ENCODE assay signal across 1 mouse cellular context in the genomic region with DNA sequence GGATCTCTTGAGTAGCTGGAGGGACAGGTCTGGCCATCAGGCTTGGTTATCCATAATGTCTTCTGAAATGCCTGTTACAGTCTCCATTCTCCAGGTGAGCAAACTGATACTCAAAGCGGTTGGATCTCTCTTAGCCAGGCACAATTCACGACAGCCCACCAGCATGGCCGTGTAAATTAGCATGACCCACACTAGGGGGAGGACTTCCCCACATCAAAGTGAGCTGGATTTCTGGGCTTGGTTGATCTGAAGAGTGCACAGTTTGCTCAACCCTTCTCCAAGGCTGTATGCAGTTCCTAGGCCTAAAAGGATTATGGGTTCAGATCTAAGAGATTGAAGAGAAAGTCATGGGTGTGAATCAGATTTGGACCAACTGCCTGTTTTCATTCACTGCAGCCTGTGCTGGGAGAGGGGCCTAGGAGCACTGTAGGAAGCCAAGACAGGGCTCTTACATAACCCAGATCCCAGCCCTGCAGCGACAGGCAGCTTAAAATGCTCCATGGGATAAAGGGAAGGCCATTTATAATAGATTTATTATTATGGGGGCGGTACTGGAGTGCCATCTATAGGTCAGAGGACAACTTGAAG.
TF ChIP-seq lines count a peak whose summit lies in the region.

No protein-coding gene starts in this region.

TF ChIP-seq in CH12.LX, 34 proteins besides CTCF, POLR2A, EP300 and RAD21:
- no peak for TF ChIP-seq GABPA (IDR thresholded peaks at IDR 0.05; ENCODE audit: insufficient replicate concordance, low read depth, low read length)
